Mouse (Mus musculus): ENCODE measurements around the gene Mb21d2. TPM values are rescaled to one million over a fixed set of nuclear protein-coding genes. Genes with fewer than 3 reads are reported as not detected.

Gene Mb21d2
- total and polyA plus RNA-seq, 3 experiments = not detected

GRCm38 (mm10) chr16:28935701-28936100, 6.2 kb upstream of the Mb21d2 start:
- Histone ChIP-seq H3K79me2 (ENCODE audit: control insufficient read depth, insufficient read depth, low read length, poor library complexity) (no peaks in the 10 kb centered on the region), H3K4me3 (ENCODE audit: control insufficient read depth in 1 of 2, insufficient read depth in 1 of 2, low read depth in 2 of 2, low read length in 2 of 2) (no peak overlapping the region), H3K4me1 (ENCODE audit: control insufficient read depth in 1 of 2, insufficient read depth in 2 of 2, low read length in 2 of 2) (no peaks in the 10 kb centered on the region), H3K9me3 (replicated peaks; ENCODE audit: insufficient read depth, low read length) (no peaks in the 10 kb centered on the region), H3K27ac (ENCODE audit: control insufficient read depth, low read depth, low read length) (no peak overlapping the region), H3K36me3 (ENCODE audit: control insufficient read depth in 1 of 2, insufficient read depth in 2 of 2, low read length in 2 of 2) (no peaks in the 10 kb centered on the region), H3K27me3 (ENCODE audit: control insufficient read depth in 1 of 2, insufficient read depth in 2 of 2, low read length in 2 of 2) (no peaks in the 10 kb centered on the region), H3K9ac (ENCODE audit: control insufficient read depth, low read depth, low read length, poor library complexity, severe bottlenecking) (no peak overlapping the region)
- TF ChIP-seq MYB (IDR thresholded peaks at IDR 0.05; ENCODE audit: low read depth, low read length) (no peak), GABPA (IDR thresholded peaks at IDR 0.05; ENCODE audit: low read depth, low read length) (no peak), USF2 (IDR thresholded peaks at IDR 0.05; ENCODE audit: borderline replicate concordance in 1 of 2, insufficient read depth in 1 of 2, low read depth in 1 of 2, low read length in 2 of 2) (no peak), POLR2AphosphoS2 (IDR thresholded peaks at IDR 0.05; ENCODE audit: low read length) (no peak), EP300 (IDR thresholded peaks at IDR 0.05; ENCODE audit: low read depth in 1 of 2, low read length in 2 of 2) (no peak), MAZ (IDR thresholded peaks at IDR 0.05; ENCODE audit: low read depth, low read length) (no peak), ETS1 (IDR thresholded peaks at IDR 0.05; ENCODE audit: low read depth, low read length) (no peak), TAL1 (IDR thresholded peaks at IDR 0.05; ENCODE audit: low read length) (no peak), ZMIZ1 (IDR thresholded peaks at IDR 0.05; ENCODE audit: low read depth, low read length) (no peak), ZKSCAN1 (IDR thresholded peaks at IDR 0.05; ENCODE audit: low read depth, low read length) (no peak), MAFK (IDR thresholded peaks at IDR 0.05; ENCODE audit: borderline replicate concordance, low read depth, low read length) (no peak)
- DNase-seq (ENCODE audit: low read depth, low spot score) = no peak

GRCm38 (mm10) chr16:28931213-28931612, 1.7 kb upstream of the Mb21d2 start:
- DNase-seq (ENCODE audit: low read depth, low spot score) = no peak
- Histone ChIP-seq H3K27me3 (ENCODE audit: control insufficient read depth in 1 of 2, insufficient read depth in 2 of 2, low read length in 2 of 2) (no peaks in the 10 kb centered on the region), H3K9me3 (replicated peaks; ENCODE audit: insufficient read depth, low read length) (no peaks in the 10 kb centered on the region), H3K9ac (ENCODE audit: control insufficient read depth, low read depth, low read length, poor library complexity, severe bottlenecking) (no peak overlapping the region), H3K27ac (ENCODE audit: control insufficient read depth, low read depth, low read length) (no peak overlapping the region), H3K36me3 (ENCODE audit: control insufficient read depth in 1 of 2, insufficient read depth in 2 of 2, low read length in 2 of 2) (no peaks in the 10 kb centered on the region), H3K79me2 (ENCODE audit: control insufficient read depth, insufficient read depth, low read length, poor library complexity) (no peaks in the 10 kb centered on the region), H3K4me1 (ENCODE audit: control insufficient read depth in 1 of 2, insufficient read depth in 2 of 2, low read length in 2 of 2) (no peaks in the 10 kb centered on the region), H3K4me3 (ENCODE audit: control insufficient read depth in 1 of 2, insufficient read depth in 1 of 2, low read depth in 2 of 2, low read length in 2 of 2) (no peak overlapping the region)
- TF ChIP-seq CHD2 (IDR thresholded peaks at IDR 0.05; ENCODE audit: low read length) = no peak
- TF ChIP-seq HCFC1 (IDR thresholded peaks at IDR 0.05; ENCODE audit: low read depth, low read length) = no peak
- TF ChIP-seq MEF2A (IDR thresholded peaks at IDR 0.05; ENCODE audit: extremely low read depth, insufficient replicate concordance, low read depth, low read length, poor library complexity, severe bottlenecking) = no peak
- TF ChIP-seq TCF12 (IDR thresholded peaks at IDR 0.05; ENCODE audit: low read depth, low read length) = no peak
- no peak for TF ChIP-seq BHLHE40 (IDR thresholded peaks at IDR 0.05; ENCODE audit: borderline replicate concordance, low read depth, low read length)
- TF ChIP-seq SIN3A (IDR thresholded peaks at IDR 0.05; ENCODE audit: low read length) = no peak
- TF ChIP-seq NRF1 (IDR thresholded peaks at IDR 0.05; ENCODE audit: insufficient read depth, low read depth, low read length, poor library complexity, severe bottlenecking) = no peak
- no peak for TF ChIP-seq ZNF384 (IDR thresholded peaks at IDR 0.05; ENCODE audit: low read depth, low read length)
- no peak for TF ChIP-seq EP300 (IDR thresholded peaks at IDR 0.05; ENCODE audit: low read depth in 1 of 2, low read length in 2 of 2)
- TF ChIP-seq ZKSCAN1 (IDR thresholded peaks at IDR 0.05; ENCODE audit: low read depth, low read length) = no peak
- no peak for TF ChIP-seq USF2 (IDR thresholded peaks at IDR 0.05; ENCODE audit: borderline replicate concordance in 1 of 2, insufficient read depth in 1 of 2, low read depth in 1 of 2, low read length in 2 of 2)
- TF ChIP-seq POLR2AphosphoS2 (IDR thresholded peaks at IDR 0.05; ENCODE audit: low read length) = no peak
- no peak for TF ChIP-seq MYC (IDR thresholded peaks at IDR 0.05; ENCODE audit: low read depth, low read length)
- no peak for TF ChIP-seq MAZ (IDR thresholded peaks at IDR 0.05; ENCODE audit: low read depth, low read length)
- TF ChIP-seq USF1 (IDR thresholded peaks at IDR 0.05; ENCODE audit: low read depth, low read length) = no peak
- TF ChIP-seq KAT2A (conservative IDR thresholded peaks at IDR 0.05; ENCODE audit: low read depth, low read length) = no peak
